Mouse (Mus musculus) thymus, adult 2 months (tissue): ENCODE measurements around the gene Prss30. TPM values are rescaled to one million over a fixed set of nuclear protein-coding genes. Genes with fewer than 3 reads are reported as not detected.

Source experiments
- DNase-seq: peaks from one replicate; pipeline ENCODE4 v3.0.0; 2021
- H3K27ac ChIP-seq: fragments of 200-500 bp; 2 replicates; pipeline ENCODE4 v1.5.1; 2012; ENCODE audit warnings: low read length, control low read depth; ENCODE audit not compliant: control insufficient read depth, insufficient read depth
- H3K27me3 ChIP-seq: fragments of 200-500 bp; 2 replicates; pipeline ENCODE4 v1.6.1; 2012; ENCODE audit warnings: mild to moderate bottlenecking, low read length, moderate library complexity, mixed read lengths; ENCODE audit not compliant: control insufficient read depth, insufficient read depth
- H3K36me3 ChIP-seq: fragments of 200-500 bp; 2 replicates; pipeline ENCODE4 v1.6.1; 2012; ENCODE audit warnings: mild to moderate bottlenecking, low read length, moderate library complexity; ENCODE audit not compliant: control insufficient read depth, insufficient read depth
- H3K4me1 ChIP-seq: fragments of 200-500 bp; replicated peaks from 2 replicates; pipeline ENCODE4 v1.6.1; 2012; ENCODE audit warnings: low read length; ENCODE audit not compliant: control insufficient read depth, insufficient read depth
- H3K4me3 ChIP-seq: fragments of 200-500 bp; 2 replicates; pipeline ENCODE4 v1.5.1; 2012; ENCODE audit warnings: mild to moderate bottlenecking, low read length, control low read depth, moderate library complexity; ENCODE audit not compliant: control insufficient read depth, insufficient read depth
- CTCF ChIP-seq: fragments of 200-500 bp; IDR thresholded peaks from 2 replicates; pipeline ENCODE4 v1.5.1; 2012; ENCODE audit warnings: mild to moderate bottlenecking, control low read depth, low read length, moderate library complexity, borderline replicate concordance; ENCODE audit not compliant: control insufficient read depth, poor library complexity, insufficient read depth; ENCODE audit errors: extremely low read depth
- POLR2A ChIP-seq: fragments of 200-500 bp; IDR thresholded peaks from 2 replicates; pipeline ENCODE4 v1.6.1; 2012; ENCODE audit warnings: mild to moderate bottlenecking, low read length, control low read depth, moderate library complexity; ENCODE audit not compliant: control insufficient read depth, poor library complexity, insufficient read depth; ENCODE audit errors: extremely low read depth
- WGBS: fragments of 180-500 bp; shearing (Covaris S2); methylation state at CpG from one replicate; pipeline ENCODE4 v1.1.7; 2018; 5-methylcytosine and 5-hydroxymethylcytosine counted together
- polyA plus RNA-seq: library from polyadenylated mRNA; depleted of rRNA; stranded (reverse); fragments of >200 nt; gene quantifications from 2 replicates; pipeline ENCODE4 v1.2.3, GENCODE M21; 2012

Gene Prss30
- polyA plus RNA-seq, 1 experiment, result 2.5 TPM

DNA sequence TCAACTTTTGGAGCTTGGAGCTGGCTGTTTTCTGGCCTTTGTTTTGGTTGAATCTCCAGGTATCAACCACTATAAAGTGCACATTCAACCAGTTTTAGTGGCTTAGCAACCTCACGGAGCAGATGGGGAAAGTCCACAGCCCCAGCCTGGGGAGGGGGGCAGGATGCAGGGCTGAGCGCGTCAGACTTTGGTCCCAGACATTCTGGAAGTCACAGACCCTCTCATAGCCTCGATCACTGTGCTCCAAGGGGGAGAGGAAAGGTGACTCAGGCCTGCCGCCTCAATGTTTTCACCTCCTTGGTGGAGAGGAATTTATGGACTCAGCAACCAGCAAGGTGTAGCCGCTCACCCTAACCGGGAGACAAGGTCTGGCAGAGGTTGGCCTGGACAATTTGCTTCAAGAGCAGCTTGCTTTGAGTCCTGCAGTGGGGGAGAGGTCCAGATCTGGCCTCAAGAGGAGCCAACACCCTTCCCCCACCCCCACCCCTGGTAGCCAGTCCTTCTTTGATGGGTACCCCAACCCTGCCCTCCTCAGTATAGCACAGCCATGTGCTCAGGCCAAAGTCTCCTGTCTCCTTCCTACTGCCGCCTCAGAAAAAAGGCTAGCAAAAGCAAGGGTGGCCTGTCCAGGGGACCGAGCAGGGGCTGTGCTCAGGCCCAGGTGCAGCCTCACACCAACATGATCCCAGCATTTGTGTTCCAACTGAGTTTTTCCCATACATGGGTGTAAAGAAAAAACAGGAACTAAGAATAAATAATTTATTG is 12.6 kb upstream of the Prss30 start:
- TF ChIP-seq POLR2A (no peak), CTCF (no peak)
- no peak overlapping the region for H3K27ac ChIP-seq
- DNase-seq, result peak; percentile 7
- 72% methylated on average over 9 of the region's 9 CpGs for WGBS
- no peak overlapping the region for H3K4me3 ChIP-seq
- H3K4me1 ChIP-seq, result peaks cover 11% of the 10 kb centered on the region
- H3K27me3 ChIP-seq, result no peaks in the 10 kb centered on the region
- H3K36me3 ChIP-seq, result no peaks in the 10 kb centered on the region

DNA sequence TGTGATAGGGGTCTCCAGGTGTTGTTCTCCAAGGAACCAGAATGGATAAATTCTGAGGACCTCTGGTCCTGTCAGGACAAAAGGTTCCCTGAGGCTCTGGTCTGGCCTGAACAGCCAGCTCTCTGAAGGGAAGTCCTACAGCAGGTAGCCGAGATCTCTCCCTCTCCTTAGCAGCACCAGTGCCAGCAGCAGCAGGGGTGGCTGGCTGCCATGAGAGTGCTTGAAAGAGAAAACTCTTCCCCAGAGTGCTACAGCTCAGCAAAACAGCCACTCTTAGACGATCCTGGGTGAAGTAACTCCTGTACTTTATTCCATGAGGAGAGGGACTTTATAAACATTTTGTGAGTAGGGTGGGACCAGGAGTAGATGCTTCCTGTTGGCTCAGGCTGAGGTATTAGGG is 9.4 kb upstream of the Prss30 start:
- Histone ChIP-seq H3K27me3 (no peaks in the 10 kb centered on the region), H3K27ac (no peak overlapping the region)
- no peak for DNase-seq

GRCm38 (mm10) chr17:23984989-23985388 is 4.6 kb upstream of the Prss30 start:
- no peak for TF ChIP-seq CTCF
- TF ChIP-seq POLR2A, result no peak

More for the DNA sequence above, 9.4 kb upstream of the Prss30 start:
- TF ChIP-seq CTCF, result no peak
- no peak for TF ChIP-seq POLR2A
- Histone ChIP-seq H3K36me3 (no peaks in the 10 kb centered on the region), H3K4me3 (no peak overlapping the region), H3K4me1 (peaks cover 11% of the 10 kb centered on the region)
- WGBS, result 66% methylated on average over 2 of the region's 2 CpGs

GRCm38 (mm10) chr17:23982912-23983311 is 2.5 kb upstream of the Prss30 start:
- no peak for DNase-seq
- no peaks in the 10 kb centered on the region for H3K36me3 ChIP-seq
- 40% methylated on average over 4 of the region's 4 CpGs for WGBS
- TF ChIP-seq POLR2A, result no peak
- peaks cover 4% of the 10 kb centered on the region for H3K4me1 ChIP-seq
- H3K27me3 ChIP-seq, result no peaks in the 10 kb centered on the region
- H3K4me3 ChIP-seq, result no peak overlapping the region
- H3K27ac ChIP-seq, result no peak overlapping the region

More at GRCm38 (mm10) chr17:23984989-23985388, 4.6 kb upstream of the Prss30 start:
- DNase-seq, result no peak
- Histone ChIP-seq H3K36me3 (no peaks in the 10 kb centered on the region), H3K4me3 (no peak overlapping the region), H3K27me3 (no peaks in the 10 kb centered on the region), H3K27ac (no peak overlapping the region), H3K4me1 (peaks cover 4% of the 10 kb centered on the region)
- 93% methylated on average over 1 of the region's 1 CpGs for WGBS

GRCm38 (mm10) chr17:23979471-23979870 is 895 bp downstream of the Prss30 start:
- Histone ChIP-seq H3K27ac (no peak overlapping the region), H3K27me3 (no peaks in the 10 kb centered on the region), H3K4me1 (peaks cover 4% of the 10 kb centered on the region), H3K4me3 (no peak overlapping the region), H3K36me3 (no peaks in the 10 kb centered on the region)
- 59% methylated on average over 3 of the region's 3 CpGs for WGBS
- TF ChIP-seq POLR2A (no peak), CTCF (no peak)
- DNase-seq, result no peak

DNA sequence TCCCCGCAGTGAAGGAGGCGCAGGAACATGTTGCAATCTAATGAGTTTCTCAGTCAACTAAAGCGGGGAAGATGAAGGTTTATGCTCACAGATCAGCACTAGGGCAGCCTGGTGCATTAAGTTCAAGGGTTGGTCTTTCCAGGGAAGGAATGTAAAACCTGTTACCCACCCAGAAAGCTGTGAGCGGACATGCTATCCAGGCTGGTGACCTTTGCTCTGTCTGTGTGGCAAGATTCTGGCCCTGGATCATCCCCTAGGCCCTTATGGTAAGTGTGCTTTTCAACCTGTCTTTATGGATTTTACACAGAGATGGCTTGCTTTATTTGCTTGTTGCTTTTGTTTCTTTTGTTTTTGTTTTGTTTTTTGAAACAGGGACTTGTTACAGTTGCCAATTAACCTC is 3.7 kb downstream of the Prss30 start:
- 96% methylated on average over 4 of the region's 4 CpGs for WGBS
- no peak overlapping the region for H3K4me3 ChIP-seq
- H3K27me3 ChIP-seq, result no peaks in the 10 kb centered on the region
- peaks cover 4% of the 10 kb centered on the region for H3K4me1 ChIP-seq
- H3K36me3 ChIP-seq, result no peaks in the 10 kb centered on the region
- DNase-seq, result no peak
- no peak for TF ChIP-seq CTCF
- TF ChIP-seq POLR2A, result no peak
- H3K27ac ChIP-seq, result no peak overlapping the region
